Mouse (Mus musculus): Measurements from ENCODE around the gene Trpm6. TPM values are rescaled to one million over a fixed set of nuclear protein-coding genes. Genes with fewer than 3 reads are reported as not detected.

Trpm6 gene
- total RNA-seq, 1 experiment, result 0.80 TPM

DNA sequence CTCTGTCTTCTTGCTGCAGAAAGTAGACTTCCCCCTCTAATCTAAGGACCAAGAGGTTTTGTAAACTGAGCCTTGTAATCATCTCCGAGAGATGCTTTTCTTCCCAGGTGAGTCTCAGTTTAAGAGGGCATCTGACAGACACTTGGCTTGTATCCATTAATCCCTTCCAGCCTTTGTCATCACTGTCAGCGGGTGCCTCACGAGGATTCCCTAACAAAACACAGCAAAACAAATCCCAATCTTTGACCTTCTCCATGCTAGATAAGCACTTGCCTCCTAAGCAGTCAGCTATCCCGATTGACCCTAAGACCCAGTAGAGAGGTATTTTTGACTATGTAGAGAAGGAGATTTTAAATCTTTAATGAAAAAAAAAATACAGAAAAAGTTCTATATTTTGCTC, 7.9 kb downstream of the Trpm6 start:
- in situ Hi-C loops (cut with MboI; ENCODE audit: low sequenced_read_pairs in 2 of 2, unreplicated experiment in 2 of 2), result no loop called here
- no peaks in the 10 kb centered on the region for H3K36me3 ChIP-seq (ENCODE audit: control insufficient read depth, insufficient read depth, low read length, poor library complexity, severe bottlenecking)
- H3K9ac ChIP-seq (ENCODE audit: insufficient read depth, low read depth, low read length, poor library complexity, severe bottlenecking), result no peak overlapping the region
- DNase-seq (ENCODE audit: low read depth, low spot score), result no peak
- peaks cover 2 to 3% of the 10 kb centered on the region in 2 experiments; a peak in 1 of 4 replicates for H3K4me1 ChIP-seq (ENCODE audit: control insufficient read depth in 2 of 2, insufficient read depth in 2 of 2, low read length in 2 of 2, poor library complexity in 1 of 2)
- no peaks in the 10 kb centered on the region for H3K9me3 ChIP-seq (ENCODE audit: control insufficient read depth, insufficient read depth, low read depth, low read length)
- no peak overlapping the region for H3K4me3 ChIP-seq (ENCODE audit: insufficient read depth in 1 of 2, low read depth in 1 of 2, low read length in 2 of 2, poor library complexity in 1 of 2, severe bottlenecking in 1 of 2)
- H3K27ac ChIP-seq (ENCODE audit: insufficient read depth, low read depth, low read length, poor library complexity, severe bottlenecking), result no peak overlapping the region
- no peak for TF ChIP-seq MAFK (IDR thresholded peaks at IDR 0.05; ENCODE audit: insufficient read depth, low read depth, low read length)
- no peak for TF ChIP-seq ZNF384 (IDR thresholded peaks at IDR 0.05; ENCODE audit: low read depth, low read length)
- no peak for TF ChIP-seq CHD2 (IDR thresholded peaks at IDR 0.05; ENCODE audit: low read depth, low read length)
- TF ChIP-seq ZC3H11A (IDR thresholded peaks at IDR 0.05; ENCODE audit: borderline replicate concordance, low read depth, low read length), result no peak
- TF ChIP-seq HCFC1 (IDR thresholded peaks at IDR 0.05; ENCODE audit: borderline replicate concordance, insufficient read depth, low read length), result no peak

DNA sequence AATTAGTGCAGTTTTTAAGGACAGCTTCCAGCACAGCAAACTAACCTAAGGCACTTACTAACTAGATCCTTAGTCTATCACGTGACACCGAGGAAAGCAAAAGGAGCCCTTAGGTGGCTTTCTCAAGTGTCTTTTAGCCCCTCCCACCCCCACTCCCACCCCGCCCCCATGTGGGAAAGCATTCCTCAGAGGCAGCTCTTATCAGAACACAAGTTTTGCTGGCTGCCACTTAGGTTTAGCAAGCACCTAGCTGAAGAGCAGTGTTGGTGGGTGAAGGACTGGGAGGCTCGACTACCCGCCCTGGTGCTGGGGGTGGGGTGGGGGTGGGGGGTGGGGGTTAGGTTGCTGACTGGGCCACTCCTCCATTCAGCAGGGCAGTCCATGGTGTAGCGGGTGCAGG, 8.5 kb downstream of the Trpm6 start:
- in situ Hi-C loops (cut with MboI; ENCODE audit: low sequenced_read_pairs in 2 of 2, unreplicated experiment in 2 of 2), result no loop called here
- no peaks in the 10 kb centered on the region for H3K36me3 ChIP-seq (ENCODE audit: control insufficient read depth, insufficient read depth, low read length, poor library complexity, severe bottlenecking)
- peaks cover 2 to 3% of the 10 kb centered on the region in 2 experiments; a peak in 1 of 4 replicates for H3K4me1 ChIP-seq (ENCODE audit: control insufficient read depth in 2 of 2, insufficient read depth in 2 of 2, low read length in 2 of 2, poor library complexity in 1 of 2)
- no peak overlapping the region for H3K4me3 ChIP-seq (ENCODE audit: insufficient read depth in 1 of 2, low read depth in 1 of 2, low read length in 2 of 2, poor library complexity in 1 of 2, severe bottlenecking in 1 of 2)
- no peak for TF ChIP-seq ZNF384 (IDR thresholded peaks at IDR 0.05; ENCODE audit: low read depth, low read length)
- TF ChIP-seq ZC3H11A (IDR thresholded peaks at IDR 0.05; ENCODE audit: borderline replicate concordance, low read depth, low read length), result no peak
- TF ChIP-seq HCFC1 (IDR thresholded peaks at IDR 0.05; ENCODE audit: borderline replicate concordance, insufficient read depth, low read length), result no peak
- TF ChIP-seq MAFK (IDR thresholded peaks at IDR 0.05; ENCODE audit: insufficient read depth, low read depth, low read length), result no peak
- TF ChIP-seq CHD2 (IDR thresholded peaks at IDR 0.05; ENCODE audit: low read depth, low read length), result no peak
- H3K9ac ChIP-seq (ENCODE audit: insufficient read depth, low read depth, low read length, poor library complexity, severe bottlenecking), result no peak overlapping the region
- DNase-seq (ENCODE audit: low read depth, low spot score), result peak; percentile 57
- H3K9me3 ChIP-seq (ENCODE audit: control insufficient read depth, insufficient read depth, low read depth, low read length), result no peaks in the 10 kb centered on the region
- H3K27ac ChIP-seq (ENCODE audit: insufficient read depth, low read depth, low read length, poor library complexity, severe bottlenecking), result no peak overlapping the region

DNA sequence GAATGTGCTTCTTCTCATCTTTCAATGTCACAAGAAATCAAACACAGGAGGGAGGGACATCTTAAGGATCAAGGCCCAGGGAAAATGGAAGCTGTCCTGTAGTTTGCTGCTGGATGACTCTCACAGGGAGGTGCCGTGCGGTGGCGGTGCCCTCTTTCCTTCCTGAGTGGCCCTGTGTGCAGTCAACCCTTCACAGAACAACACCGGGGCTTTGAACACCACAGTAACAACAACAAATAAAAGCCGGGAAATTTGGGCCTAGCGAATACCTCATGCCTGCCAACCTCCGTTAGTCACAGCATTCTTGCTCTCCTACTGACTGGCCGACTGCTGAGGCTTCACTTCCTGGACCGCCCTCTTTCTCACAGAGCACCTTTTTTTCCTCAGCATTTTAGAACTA, 9.1 kb downstream of the Trpm6 start:
- Histone ChIP-seq H3K4me3 (ENCODE audit: insufficient read depth in 1 of 2, low read depth in 1 of 2, low read length in 2 of 2, poor library complexity in 1 of 2, severe bottlenecking in 1 of 2) (peak overlapping the region in 1 of 2 experiments; percentile 30; a peak in 1 of 4 replicates), H3K4me1 (ENCODE audit: control insufficient read depth in 2 of 2, insufficient read depth in 2 of 2, low read length in 2 of 2, poor library complexity in 1 of 2) (peaks cover 2 to 3% of the 10 kb centered on the region in 2 experiments; a peak in 1 of 4 replicates), H3K36me3 (ENCODE audit: control insufficient read depth, insufficient read depth, low read length, poor library complexity, severe bottlenecking) (no peaks in the 10 kb centered on the region), H3K9me3 (ENCODE audit: control insufficient read depth, insufficient read depth, low read depth, low read length) (no peaks in the 10 kb centered on the region), H3K9ac (ENCODE audit: insufficient read depth, low read depth, low read length, poor library complexity, severe bottlenecking) (no peak overlapping the region), H3K27ac (ENCODE audit: insufficient read depth, low read depth, low read length, poor library complexity, severe bottlenecking) (no peak overlapping the region)
- TF ChIP-seq HCFC1 (IDR thresholded peaks at IDR 0.05; ENCODE audit: borderline replicate concordance, insufficient read depth, low read length) (no peak), MAFK (IDR thresholded peaks at IDR 0.05; ENCODE audit: insufficient read depth, low read depth, low read length) (no peak), ZNF384 (IDR thresholded peaks at IDR 0.05; ENCODE audit: low read depth, low read length) (no peak), CHD2 (IDR thresholded peaks at IDR 0.05; ENCODE audit: low read depth, low read length) (no peak), ZC3H11A (IDR thresholded peaks at IDR 0.05; ENCODE audit: borderline replicate concordance, low read depth, low read length) (no peak)
- in situ Hi-C loops (cut with MboI; ENCODE audit: low sequenced_read_pairs in 2 of 2, unreplicated experiment in 2 of 2), result no loop called here
- DNase-seq (ENCODE audit: low read depth, low spot score), result no peak

DNA sequence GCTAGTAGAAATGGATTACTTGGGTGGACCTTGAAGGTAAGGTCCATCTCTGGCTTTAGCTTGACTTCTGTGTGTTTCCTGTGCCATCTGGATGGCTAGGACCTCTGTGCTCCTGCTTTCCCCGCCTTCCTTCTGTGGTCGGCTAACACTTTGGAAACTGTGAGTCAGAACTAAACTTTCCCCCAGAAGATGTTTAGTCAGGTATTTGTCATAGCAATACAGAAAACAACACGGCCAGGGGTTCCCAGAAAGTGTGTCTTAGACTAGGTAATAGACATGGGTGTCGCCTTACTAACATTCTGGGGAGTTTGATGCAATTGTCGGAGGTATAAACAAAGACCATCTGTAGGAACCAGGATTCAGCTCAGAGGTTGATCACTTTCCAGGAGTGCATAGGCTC, 16.6 kb downstream of the Trpm6 start:
- H3K9me3 ChIP-seq (ENCODE audit: control insufficient read depth, insufficient read depth, low read depth, low read length), result no peaks in the 10 kb centered on the region

DNA sequence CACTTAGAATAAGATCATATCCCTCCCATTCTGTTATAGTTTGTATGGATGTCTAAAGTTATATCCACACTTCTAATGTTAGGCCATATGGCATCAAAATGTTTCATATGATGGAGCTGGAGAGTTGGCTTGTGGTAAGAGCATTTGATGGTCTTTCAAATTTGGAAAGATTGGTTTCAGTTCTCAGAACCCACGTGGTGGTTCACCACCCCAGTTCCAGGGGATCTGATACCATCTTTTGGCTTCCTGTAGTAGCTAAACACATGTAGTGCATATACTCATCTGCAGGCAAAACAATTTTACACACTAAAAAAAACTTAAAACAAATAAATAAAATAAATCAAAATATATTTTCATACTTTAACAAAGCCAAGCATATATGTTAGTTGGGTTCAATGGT, 21.3 kb downstream of the Trpm6 start:
- Histone ChIP-seq H3K4me1 (ENCODE audit: control insufficient read depth in 2 of 2, insufficient read depth in 2 of 2, low read length in 2 of 2, poor library complexity in 1 of 2) (no peaks in the 10 kb centered on the region), H3K9me3 (ENCODE audit: control insufficient read depth, insufficient read depth, low read depth, low read length) (no peaks in the 10 kb centered on the region), H3K4me3 (ENCODE audit: insufficient read depth in 1 of 2, low read depth in 1 of 2, low read length in 2 of 2, poor library complexity in 1 of 2, severe bottlenecking in 1 of 2) (no peak overlapping the region), H3K36me3 (ENCODE audit: control insufficient read depth, insufficient read depth, low read length, poor library complexity, severe bottlenecking) (no peaks in the 10 kb centered on the region), H3K9ac (ENCODE audit: insufficient read depth, low read depth, low read length, poor library complexity, severe bottlenecking) (no peak overlapping the region), H3K27ac (ENCODE audit: insufficient read depth, low read depth, low read length, poor library complexity, severe bottlenecking) (no peak overlapping the region)
- in situ Hi-C loops (cut with MboI; ENCODE audit: low sequenced_read_pairs in 2 of 2, unreplicated experiment in 2 of 2), result no loop called here
- DNase-seq (ENCODE audit: low read depth, low spot score), result no peak
- TF ChIP-seq ZNF384 (IDR thresholded peaks at IDR 0.05; ENCODE audit: low read depth, low read length), result no peak
- TF ChIP-seq MAFK (IDR thresholded peaks at IDR 0.05; ENCODE audit: insufficient read depth, low read depth, low read length), result no peak
- no peak for TF ChIP-seq HCFC1 (IDR thresholded peaks at IDR 0.05; ENCODE audit: borderline replicate concordance, insufficient read depth, low read length)
- no peak for TF ChIP-seq ZC3H11A (IDR thresholded peaks at IDR 0.05; ENCODE audit: borderline replicate concordance, low read depth, low read length)
- no peak for TF ChIP-seq CHD2 (IDR thresholded peaks at IDR 0.05; ENCODE audit: low read depth, low read length)

More for the DNA sequence above, 16.6 kb downstream of the Trpm6 start:
- Histone ChIP-seq H3K27ac (ENCODE audit: insufficient read depth, low read depth, low read length, poor library complexity, severe bottlenecking) (no peak overlapping the region), H3K4me1 (ENCODE audit: control insufficient read depth in 2 of 2, insufficient read depth in 2 of 2, low read length in 2 of 2, poor library complexity in 1 of 2) (no peaks in the 10 kb centered on the region), H3K9ac (ENCODE audit: insufficient read depth, low read depth, low read length, poor library complexity, severe bottlenecking) (no peak overlapping the region), H3K36me3 (ENCODE audit: control insufficient read depth, insufficient read depth, low read length, poor library complexity, severe bottlenecking) (no peaks in the 10 kb centered on the region), H3K4me3 (ENCODE audit: insufficient read depth in 1 of 2, low read depth in 1 of 2, low read length in 2 of 2, poor library complexity in 1 of 2, severe bottlenecking in 1 of 2) (no peak overlapping the region)
- in situ Hi-C loops (cut with MboI; ENCODE audit: low sequenced_read_pairs in 2 of 2, unreplicated experiment in 2 of 2), result no loop called here
- no peak for TF ChIP-seq ZNF384 (IDR thresholded peaks at IDR 0.05; ENCODE audit: low read depth, low read length)
- TF ChIP-seq HCFC1 (IDR thresholded peaks at IDR 0.05; ENCODE audit: borderline replicate concordance, insufficient read depth, low read length), result no peak
- TF ChIP-seq ZC3H11A (IDR thresholded peaks at IDR 0.05; ENCODE audit: borderline replicate concordance, low read depth, low read length), result no peak
- DNase-seq (ENCODE audit: low read depth, low spot score), result no peak

All from ES-E14 (cell line).